Mouse (Mus musculus) embryonic facial prominence, embryonic 13.5 days (tissue): Measurements from ENCODE around the gene Il1rn. TPM values are rescaled to one million over a fixed set of nuclear protein-coding genes. Genes with fewer than 3 reads are reported as not detected.

Experiments
- ATAC-seq: fragments of 200-750 bp; cut with Nextera tagmentation; 2 replicates; pipeline ENCODE4 v1.8.0; 2017; ENCODE audit warnings: low read depth; ENCODE audit not compliant: insufficient number of reproducible peaks, insufficient read depth, low FRiP score, low TSS enrichment
- H3K27ac ChIP-seq: fragments of 300-500 bp; sonication (generic); 2 replicates; pipeline ENCODE4 v1.5.1; 2015; ENCODE audit warnings: moderate library complexity, mild to moderate bottlenecking, inconsistent platforms
- H3K27me3 ChIP-seq: fragments of 300-500 bp; sonication (generic); 2 replicates; pipeline ENCODE4 v1.6.1; 2015; ENCODE audit warnings: mild to moderate bottlenecking, inconsistent platforms
- H3K36me3 ChIP-seq: fragments of 300-500 bp; sonication (generic); 2 replicates; pipeline ENCODE4 v1.6.1; 2015; ENCODE audit warnings: mild to moderate bottlenecking, inconsistent platforms
- H3K4me1 ChIP-seq: fragments of 300-500 bp; sonication (generic); 2 replicates; pipeline ENCODE4 v1.6.1; 2015; ENCODE audit warnings: inconsistent platforms
- H3K4me2 ChIP-seq: fragments of 300-500 bp; sonication (generic); 2 replicates; pipeline ENCODE4 v1.6.1; 2015; ENCODE audit warnings: moderate library complexity, mild to moderate bottlenecking, inconsistent platforms
- H3K4me3 ChIP-seq: fragments of 300-500 bp; sonication (generic); 2 replicates; pipeline ENCODE4 v1.5.1; 2015; ENCODE audit warnings: mild to moderate bottlenecking, inconsistent platforms
- H3K9ac ChIP-seq: fragments of 300-500 bp; sonication (generic); 2 replicates; pipeline ENCODE4 v1.6.1; 2015; ENCODE audit warnings: mild to moderate bottlenecking, inconsistent platforms
- H3K9me3 ChIP-seq: fragments of 300-500 bp; sonication (generic); 2 replicates; pipeline ENCODE4 v1.6.1; 2016; ENCODE audit warnings: inconsistent platforms
- WGBS: fragments of 180-500 bp; shearing (Covaris S2); methylation state at CpG from one replicate; pipeline ENCODE4 v1.1.7; 2015; ENCODE audit warnings: mixed read lengths; 5-methylcytosine and 5-hydroxymethylcytosine counted together
- polyA plus RNA-seq: library from polyadenylated mRNA; unstranded; fragments of >200 nt; fragmentation: Nextera tagmentation; extraction: Ambion mirVana; gene quantifications from 2 replicates; pipeline ENCODE4 v1.2.1, GENCODE M21; 2015

Gene Il1rn
- 1.2 and 1.4 TPM in 2 replicates for polyA plus RNA-seq

DNA sequence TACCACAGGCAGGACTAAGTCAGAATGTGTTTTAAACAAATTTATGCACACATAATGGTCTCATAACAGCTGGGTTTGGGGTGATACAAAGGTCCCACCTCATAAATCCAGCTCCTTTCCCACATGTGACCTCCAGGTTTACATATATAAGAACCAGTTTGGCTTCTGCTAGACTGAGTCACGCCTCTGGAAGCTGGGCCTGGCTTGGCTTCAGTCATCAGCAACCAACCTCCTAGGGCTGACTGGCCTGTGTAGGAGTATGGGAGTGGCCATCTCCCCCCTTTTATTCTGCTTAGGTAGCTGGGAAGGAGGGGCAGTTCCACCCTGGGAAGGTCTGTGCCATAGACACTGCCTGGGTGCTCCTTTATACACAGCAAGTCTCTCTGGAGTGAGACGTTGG lies at the start of gene Il1rn:
Gene Il1rn (plus strand): TSS at position 309 of the 400 bp plus-strand sequence.
- no peak for ATAC-seq
- Histone ChIP-seq H3K4me1 (no peaks in the 10 kb centered on the region), H3K36me3 (no peaks in the 10 kb centered on the region), H3K4me2 (no peak within 1 kb of the TSS), H3K27me3 (no peaks in the 10 kb centered on the region), H3K9ac (no peak within 1 kb of the TSS), H3K9me3 (no peaks in the 10 kb centered on the region), H3K27ac (no peak within 1 kb of the TSS), H3K4me3 (no peak within 1 kb of the TSS)
- WGBS = 68% methylated on average over 2 of the region's 2 CpGs

DNA sequence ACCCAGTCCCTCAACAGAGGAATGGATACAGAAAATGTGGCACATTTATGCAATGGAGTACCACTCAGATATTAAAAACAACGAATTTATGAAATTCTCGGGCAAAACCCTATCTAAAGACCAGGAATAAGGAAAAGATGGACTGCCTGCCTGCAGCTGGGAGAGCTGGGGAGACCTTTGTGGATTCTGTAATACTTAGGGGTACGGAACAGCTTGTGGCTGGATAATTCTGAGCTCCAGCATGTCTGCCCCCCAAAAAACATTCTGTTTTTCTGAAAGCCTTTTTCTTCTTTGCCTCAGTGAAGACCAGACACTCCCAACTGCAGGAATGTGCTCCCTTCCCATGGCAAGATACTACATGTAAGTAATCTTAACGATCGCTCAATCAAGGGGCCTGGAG lies 45.8 kb upstream of the Il1rn start, which contains the start of gene Il1f10:
Gene Il1f10 (plus strand): TSS at position 301 of the 400 bp plus-strand sequence.
- Histone ChIP-seq H3K4me3 (no peak within 1 kb of the TSS), H3K4me2 (no peak within 1 kb of the TSS), H3K27ac (no peak within 1 kb of the TSS), H3K9me3 (no peaks in the 10 kb centered on the region), H3K27me3 (no peaks in the 10 kb centered on the region), H3K36me3 (no peaks in the 10 kb centered on the region), H3K4me1 (no peaks in the 10 kb centered on the region), H3K9ac (no peak within 1 kb of the TSS)
- 72% methylated on average over 5 of the region's 5 CpGs for WGBS
- no peak for ATAC-seq

DNA sequence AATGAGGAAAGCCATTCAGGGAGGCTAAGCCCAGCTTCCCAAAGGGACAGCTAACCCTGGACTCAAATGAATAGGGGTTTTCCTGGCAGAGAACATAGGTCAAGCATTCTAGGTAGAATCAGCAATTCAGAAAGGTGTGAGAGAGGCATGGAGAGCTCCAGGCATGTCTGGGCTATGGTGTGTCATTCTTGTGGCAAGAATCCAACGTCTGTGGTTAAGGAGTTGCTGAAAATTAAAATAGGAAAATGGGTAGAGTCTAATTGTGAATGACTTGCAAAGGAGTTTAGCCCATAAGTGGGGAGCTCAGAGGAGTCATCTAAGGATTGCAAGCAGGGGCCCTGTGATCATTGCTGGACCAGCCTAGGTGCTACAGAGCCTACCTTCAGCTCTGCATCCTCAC lies 42.0 kb upstream of the Il1rn start:
- 29% methylated on average over 1 of the region's 1 CpGs for WGBS
- Histone ChIP-seq H3K4me2 (no peak overlapping the region), H3K27ac (no peak overlapping the region), H3K9me3 (no peaks in the 10 kb centered on the region), H3K4me1 (no peaks in the 10 kb centered on the region), H3K36me3 (no peaks in the 10 kb centered on the region), H3K9ac (no peak overlapping the region), H3K4me3 (no peak overlapping the region), H3K27me3 (no peaks in the 10 kb centered on the region)
- no peak for ATAC-seq

DNA sequence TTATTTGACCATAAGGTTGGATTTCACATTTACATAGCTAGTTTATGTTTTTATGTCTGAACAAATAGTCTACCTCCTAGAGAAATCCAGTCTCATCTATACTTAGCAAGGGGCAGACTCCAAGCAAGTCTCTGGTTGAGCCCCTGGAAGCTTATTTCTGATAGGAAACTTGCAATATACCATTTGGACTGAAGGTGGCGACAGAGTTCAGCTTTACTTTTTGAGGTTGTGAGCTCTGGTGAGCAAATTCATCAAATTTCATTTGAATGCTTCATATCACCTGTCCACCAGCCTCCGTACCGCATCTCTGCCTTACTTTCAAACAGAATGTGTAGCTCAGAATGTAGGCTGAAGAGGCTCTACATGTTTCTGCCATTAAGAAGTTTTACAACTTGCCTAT lies 39.8 kb upstream of the Il1rn start:
- 6% methylated on average over 3 of the region's 3 CpGs for WGBS
- Histone ChIP-seq H3K36me3 (no peaks in the 10 kb centered on the region), H3K27me3 (no peaks in the 10 kb centered on the region), H3K4me2 (no peak overlapping the region), H3K9ac (no peak overlapping the region), H3K9me3 (no peaks in the 10 kb centered on the region), H3K27ac (no peak overlapping the region), H3K4me1 (no peaks in the 10 kb centered on the region), H3K4me3 (no peak overlapping the region)
- no peak for ATAC-seq

DNA sequence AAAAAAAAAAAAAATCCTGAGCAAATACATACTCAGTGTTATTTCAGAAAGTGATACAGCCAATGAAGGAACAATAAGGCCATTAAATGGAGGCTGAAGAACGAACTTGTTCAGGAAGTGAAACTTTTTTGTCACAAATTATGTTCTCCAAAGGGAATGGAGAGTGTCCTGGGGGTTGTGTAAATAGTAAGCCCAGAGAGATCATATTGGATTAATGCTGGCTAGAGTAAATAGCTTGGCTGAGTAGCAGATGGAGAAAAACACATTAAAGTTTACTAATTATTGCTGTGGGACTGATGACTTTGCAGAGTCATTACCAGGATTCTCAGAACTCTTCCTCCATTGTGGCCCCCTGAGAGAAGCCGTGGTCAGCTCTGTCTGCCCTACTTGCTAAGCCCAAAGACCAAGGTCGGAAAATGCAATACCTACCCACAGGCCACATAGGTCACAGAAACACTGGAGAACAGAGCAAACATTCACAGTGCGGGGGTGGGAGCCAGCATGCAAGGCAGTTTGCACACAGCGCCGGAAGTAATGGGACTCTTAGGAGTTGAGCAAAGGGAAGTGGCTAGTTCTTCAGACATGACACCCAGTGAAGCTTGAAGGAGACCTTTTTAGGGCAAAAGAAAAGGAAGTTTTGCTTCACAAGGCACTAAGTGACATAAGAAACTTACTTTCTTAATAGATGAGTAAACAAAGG lies 25.2 kb upstream of the Il1rn start:
- Histone ChIP-seq H3K4me3 (no peak overlapping the region), H3K9me3 (no peaks in the 10 kb centered on the region), H3K4me2 (no peak overlapping the region), H3K36me3 (no peaks in the 10 kb centered on the region), H3K9ac (no peak overlapping the region), H3K27ac (no peak overlapping the region), H3K27me3 (no peaks in the 10 kb centered on the region), H3K4me1 (no peaks in the 10 kb centered on the region)
- WGBS = 61% methylated on average over 6 of the region's 6 CpGs
- ATAC-seq = no peak

DNA sequence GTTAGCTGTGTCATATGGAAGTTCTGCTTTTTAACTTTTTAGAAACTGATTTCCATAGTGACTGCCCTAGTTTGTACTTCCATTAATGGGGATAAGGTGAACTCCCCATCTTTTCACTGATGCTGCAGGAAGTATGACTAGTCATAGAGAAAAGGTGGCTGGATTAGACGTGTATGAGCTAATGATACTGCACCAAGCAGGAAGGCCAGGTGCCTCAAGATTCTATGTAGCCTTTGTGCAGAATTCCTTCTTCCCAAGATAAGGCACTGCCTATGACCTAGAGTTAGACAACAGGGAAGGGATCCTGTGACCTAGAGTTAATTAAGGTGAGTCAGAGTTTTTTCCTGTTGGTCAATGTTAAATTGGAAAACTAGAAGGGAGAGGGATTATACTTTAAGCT lies 19.7 kb upstream of the Il1rn start:
- H3K4me3 ChIP-seq = no peak overlapping the region
- H3K9ac ChIP-seq = no peak overlapping the region
- H3K9me3 ChIP-seq = no peaks in the 10 kb centered on the region
- H3K4me2 ChIP-seq = no peak overlapping the region
- no peaks in the 10 kb centered on the region for H3K36me3 ChIP-seq
- ATAC-seq = no peak
- WGBS = 78% methylated on average over 1 of the region's 1 CpGs
- no peaks in the 10 kb centered on the region for H3K27me3 ChIP-seq
- no peaks in the 10 kb centered on the region for H3K4me1 ChIP-seq
- H3K27ac ChIP-seq = no peak overlapping the region

DNA sequence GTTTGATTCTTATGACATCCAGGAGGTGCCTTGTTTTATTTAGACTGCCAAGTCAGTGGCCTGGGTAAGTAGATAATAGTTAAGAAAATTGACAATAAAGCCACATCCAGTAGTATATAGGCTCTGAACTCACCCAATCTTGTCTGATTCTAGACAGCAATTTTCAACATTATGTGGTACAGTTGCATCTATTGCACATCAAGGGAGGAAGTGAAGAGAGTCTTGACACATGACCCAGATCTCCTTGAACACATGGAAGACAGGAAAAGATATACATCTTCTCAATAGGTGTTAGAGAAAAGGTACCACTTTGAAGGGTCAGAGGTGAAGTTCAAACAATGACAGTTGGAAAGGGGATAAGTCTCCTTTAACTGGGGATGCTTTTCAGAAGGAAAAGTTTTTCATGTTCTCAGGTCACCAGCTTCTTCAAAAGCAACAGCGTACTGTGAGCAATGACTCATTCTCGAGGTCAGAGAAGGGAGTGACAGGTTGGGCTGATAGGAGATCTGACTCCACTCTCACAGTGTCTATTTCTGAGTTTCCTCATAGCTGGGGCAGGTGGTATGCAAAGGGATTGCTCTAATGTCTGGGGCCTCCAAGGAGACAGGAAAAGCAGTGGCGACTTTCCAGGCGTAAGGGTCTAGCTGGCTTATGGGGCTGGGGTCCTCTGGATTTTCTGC lies 18.6 kb upstream of the Il1rn start:
- no peaks in the 10 kb centered on the region for H3K27me3 ChIP-seq
- H3K36me3 ChIP-seq = no peaks in the 10 kb centered on the region
- 80% methylated on average over 4 of the region's 4 CpGs for WGBS
- H3K9ac ChIP-seq = no peak overlapping the region
- no peaks in the 10 kb centered on the region for H3K4me1 ChIP-seq
- no peaks in the 10 kb centered on the region for H3K9me3 ChIP-seq
- H3K4me2 ChIP-seq = no peak overlapping the region
- H3K4me3 ChIP-seq = no peak overlapping the region
- H3K27ac ChIP-seq = no peak overlapping the region
- no peak for ATAC-seq

DNA sequence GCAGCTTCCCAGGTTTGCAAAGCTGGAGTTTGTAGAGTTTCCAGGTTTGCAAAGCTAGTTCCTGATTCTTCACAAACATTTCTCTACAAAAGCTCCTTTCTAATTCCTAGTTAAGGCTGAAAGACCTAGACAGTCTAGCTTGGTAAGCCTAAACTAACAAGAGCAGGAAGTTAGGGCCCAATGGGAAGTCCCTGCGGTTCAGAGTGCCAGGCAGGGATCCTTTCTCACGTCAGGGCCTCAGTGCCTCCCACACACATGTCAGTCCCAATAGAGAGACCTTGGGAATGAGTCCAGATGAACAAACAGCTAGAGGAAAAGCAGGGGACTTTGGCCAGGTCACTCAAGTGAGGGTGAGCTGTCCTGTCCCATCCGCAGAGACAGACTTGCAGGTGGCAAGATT lies 1.3 kb upstream of the Il1rn start:
- ATAC-seq = no peak
- H3K9me3 ChIP-seq = no peaks in the 10 kb centered on the region
- H3K4me2 ChIP-seq = no peak overlapping the region
- H3K36me3 ChIP-seq = no peaks in the 10 kb centered on the region
- H3K4me3 ChIP-seq = no peak overlapping the region
- H3K4me1 ChIP-seq = no peaks in the 10 kb centered on the region
- no peak overlapping the region for H3K9ac ChIP-seq
- no peaks in the 10 kb centered on the region for H3K27me3 ChIP-seq
- WGBS = 51% methylated on average over 3 of the region's 3 CpGs
- no peak overlapping the region for H3K27ac ChIP-seq

DNA sequence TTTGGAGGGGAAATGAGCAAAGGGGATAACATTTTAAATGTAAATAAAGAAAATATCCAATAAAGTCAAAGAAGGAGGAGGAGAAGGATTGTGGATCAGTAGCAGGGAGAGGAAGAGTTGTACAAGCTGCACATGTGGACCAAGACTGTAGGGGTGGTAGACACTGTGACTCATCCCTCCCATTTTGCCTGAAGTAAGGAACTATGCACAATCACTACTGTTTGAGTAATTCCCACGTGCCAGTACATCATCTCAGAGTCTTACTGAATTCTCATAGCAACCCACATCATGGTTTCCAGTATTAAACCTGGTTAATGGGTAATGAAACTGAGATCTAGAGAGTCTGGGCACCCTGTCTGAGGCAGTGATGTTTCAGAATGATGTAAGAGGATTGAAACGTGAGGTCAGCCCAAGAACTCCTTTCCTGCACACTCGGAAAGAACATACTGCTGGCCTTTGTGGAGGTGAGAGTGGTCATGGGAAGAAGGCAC lies 4.8 kb downstream of the Il1rn start:
- WGBS = 68% methylated on average over 3 of the region's 3 CpGs
- Histone ChIP-seq H3K9ac (no peak overlapping the region), H3K36me3 (no peaks in the 10 kb centered on the region), H3K9me3 (no peaks in the 10 kb centered on the region), H3K4me1 (no peaks in the 10 kb centered on the region), H3K4me2 (no peak overlapping the region), H3K4me3 (no peak overlapping the region), H3K27me3 (no peaks in the 10 kb centered on the region), H3K27ac (no peak overlapping the region)
- ATAC-seq = no peak

DNA sequence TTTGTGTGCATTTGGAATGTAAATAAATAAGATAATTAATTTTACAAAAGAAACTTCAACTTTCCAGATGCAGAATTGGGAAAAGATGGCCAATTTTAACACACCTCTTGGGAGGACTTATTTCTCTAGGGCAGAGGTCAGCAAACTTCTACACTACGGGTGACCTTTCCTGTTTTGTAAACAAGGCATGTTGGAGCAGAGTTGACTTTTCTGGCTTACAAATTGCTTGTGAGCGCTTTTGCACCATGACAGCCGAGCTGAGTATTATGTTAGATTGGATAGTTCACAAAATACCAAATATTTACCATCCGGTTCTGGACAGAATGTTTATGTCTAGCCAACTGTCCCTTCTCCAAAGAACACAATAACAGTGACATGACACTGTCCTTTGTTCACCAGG lies 8.0 kb downstream of the Il1rn start:
- no peak overlapping the region for H3K9ac ChIP-seq
- no peaks in the 10 kb centered on the region for H3K9me3 ChIP-seq
- H3K27ac ChIP-seq = no peak overlapping the region
- no peaks in the 10 kb centered on the region for H3K27me3 ChIP-seq
- ATAC-seq = no peak
- no peak overlapping the region for H3K4me2 ChIP-seq
- no peaks in the 10 kb centered on the region for H3K36me3 ChIP-seq
- H3K4me3 ChIP-seq = no peak overlapping the region
- 74% methylated on average over 4 of the region's 4 CpGs for WGBS
- H3K4me1 ChIP-seq = no peaks in the 10 kb centered on the region

DNA sequence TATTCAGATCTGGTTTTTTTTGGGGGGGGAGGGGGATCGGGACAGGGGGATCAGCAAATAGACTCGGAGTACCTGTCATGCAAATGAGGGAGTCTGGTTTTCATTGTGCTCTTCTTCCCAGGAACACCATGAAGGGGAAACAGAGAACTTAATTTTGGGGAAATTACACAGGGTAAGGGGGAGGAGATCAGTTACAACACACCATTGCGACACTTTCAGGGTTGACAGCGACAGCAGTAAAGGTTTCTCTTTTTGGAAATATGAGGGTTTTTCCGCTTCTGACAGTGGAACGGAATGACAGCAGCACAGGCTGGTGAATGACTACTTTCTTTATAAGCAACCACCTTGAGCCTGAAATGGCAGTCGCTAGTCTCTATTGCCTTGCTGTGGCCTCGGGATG lies 8.4 kb downstream of the Il1rn start:
- H3K4me2 ChIP-seq = no peak overlapping the region
- H3K9me3 ChIP-seq = no peaks in the 10 kb centered on the region
- H3K27me3 ChIP-seq = no peaks in the 10 kb centered on the region
- no peak overlapping the region for H3K9ac ChIP-seq
- ATAC-seq = no peak
- no peak overlapping the region for H3K27ac ChIP-seq
- no peaks in the 10 kb centered on the region for H3K36me3 ChIP-seq
- WGBS = 62% methylated on average over 8 of the region's 8 CpGs
- H3K4me1 ChIP-seq = no peaks in the 10 kb centered on the region
- no peak overlapping the region for H3K4me3 ChIP-seq

DNA sequence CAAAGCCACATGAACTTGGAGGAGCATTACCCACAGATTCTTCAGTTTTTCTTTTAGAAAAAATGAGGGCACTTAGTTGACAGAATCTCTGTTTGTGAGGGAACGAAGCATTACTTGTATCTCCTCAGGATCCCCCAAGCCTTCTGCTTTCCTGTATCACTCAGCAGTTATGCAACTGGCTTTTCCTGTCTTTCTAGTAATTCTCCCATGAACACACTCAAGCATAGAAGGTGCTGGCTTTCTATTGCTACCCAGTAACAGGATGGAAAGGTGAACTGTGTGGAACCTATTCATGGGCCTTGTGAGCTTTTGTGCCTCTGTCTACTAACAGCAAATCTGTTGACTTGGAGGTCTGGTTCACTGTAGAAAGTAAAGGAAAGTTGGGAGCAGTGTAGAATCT lies 11.3 kb downstream of the Il1rn start:
- Histone ChIP-seq H3K9me3 (no peaks in the 10 kb centered on the region), H3K4me2 (no peak overlapping the region), H3K36me3 (no peaks in the 10 kb centered on the region), H3K9ac (no peak overlapping the region), H3K27ac (no peak overlapping the region), H3K27me3 (no peaks in the 10 kb centered on the region), H3K4me1 (no peaks in the 10 kb centered on the region), H3K4me3 (no peak overlapping the region)
- ATAC-seq = no peak
- WGBS = 85% methylated on average over 1 of the region's 1 CpGs
